Mouse (Mus musculus): ENCODE measurements around the gene Adad2. TPM values are rescaled to one million over a fixed set of nuclear protein-coding genes. Genes with fewer than 3 reads are reported as not detected.

The Adad2 gene
- total RNA-seq, 2 experiments from 2014 or later: not detected

- no peak for DNase-seq
Observed at GRCm38 (mm10) chr8:119616811-119617210, 4.3 kb downstream of the Adad2 start.

- peak; percentile 59 to 77 for DNase-seq
Observed at GRCm38 (mm10) chr8:119617586-119617985, 5.0 kb downstream of the Adad2 start.

GRCm38 (mm10) chr8:119618887-119619286, 6.3 kb downstream of the Adad2 start:
- no peak for DNase-seq

GRCm38 (mm10) chr8:119620116-119620840, 7.7 kb downstream of the Adad2 start:
- DNase-seq: no peak

- DNase-seq: peak; percentile 31 to 57
Observed at GRCm38 (mm10) chr8:119620848-119621465, 8.4 kb downstream of the Adad2 start.

GRCm38 (mm10) chr8:119622555-119622954, 10.0 kb downstream of the Adad2 start:
- DNase-seq: no peak

GRCm38 (mm10) chr8:119623061-119623460, 10.5 kb downstream of the Adad2 start:
- DNase-seq: no peak

GRCm38 (mm10) chr8:119623744-119624143, 11.2 kb downstream of the Adad2 start:
- DNase-seq: no peak

GRCm38 (mm10) chr8:119624916-119625315, 12.4 kb downstream of the Adad2 start:
- no peak for DNase-seq

- DNase-seq: no peak
Observed at GRCm38 (mm10) chr8:119625788-119626187, 13.2 kb downstream of the Adad2 start.

- DNase-seq: no peak
Observed at GRCm38 (mm10) chr8:119627199-119627598, 14.7 kb downstream of the Adad2 start.

GRCm38 (mm10) chr8:119627613-119628359, 15.2 kb downstream of the Adad2 start:
- no peak for DNase-seq

GRCm38 (mm10) chr8:119630841-119631240, 18.3 kb downstream of the Adad2 start:
- no peak for DNase-seq

GRCm38 (mm10) chr8:119632246-119632645, 19.7 kb downstream of the Adad2 start:
- DNase-seq: no peak

GRCm38 (mm10) chr8:119632909-119633308, 20.4 kb downstream of the Adad2 start:
- no peak for DNase-seq

- DNase-seq: peak; percentile 28 to 47
Observed at GRCm38 (mm10) chr8:119634616-119635336, 22.2 kb downstream of the Adad2 start.

GRCm38 (mm10) chr8:119635378-119635777, 22.8 kb downstream of the Adad2 start, which contains the start of gene Kcng4:
Gene Kcng4, minus strand, starts transcription at chr8:119635680.
- peak in 1 of 2 experiments; percentile 30 for DNase-seq

- DNase-seq: no peak
Observed at GRCm38 (mm10) chr8:119635958-119636357, 23.4 kb downstream of the Adad2 start.

GRCm38 (mm10) chr8:119636766-119637165, 24.2 kb downstream of the Adad2 start:
- DNase-seq: no peak

- DNase-seq: no peak
Observed at GRCm38 (mm10) chr8:119637381-119637780, 24.8 kb downstream of the Adad2 start.

- no peak for DNase-seq
Observed at GRCm38 (mm10) chr8:119638261-119638660, 25.7 kb downstream of the Adad2 start.

GRCm38 (mm10) chr8:119639798-119640197, 27.3 kb downstream of the Adad2 start:
- no peak for DNase-seq

Measured in heart, adult 18-20 months (tissue).